Mouse (Mus musculus) embryonic facial prominence, embryonic 14.5 days (tissue): ENCODE measurements around the gene Htra1. TPM values are rescaled to one million over a fixed set of nuclear protein-coding genes. Genes with fewer than 3 reads are reported as not detected.

Source experiments
- ATAC-seq: fragments of 200-750 bp; cut with Nextera tagmentation; 2 replicates; pipeline ENCODE4 v1.8.0; 2017; ENCODE audit warnings: low read depth, moderate number of reproducible peaks, moderate TSS enrichment
- DNase-seq: peaks from one replicate; pipeline ENCODE4 v3.0.0-alpha.2; 2015; ENCODE audit warnings: low spot score
- H3K27ac ChIP-seq: fragments of 300-500 bp; sonication (generic); replicated peaks from 2 replicates; pipeline ENCODE4 v1.5.1; 2014; ENCODE audit warnings: low read depth, mild to moderate bottlenecking, low read length, moderate library complexity
- H3K27me3 ChIP-seq: fragments of 300-500 bp; sonication (generic); replicated peaks from 2 replicates; pipeline ENCODE4 v1.6.1; 2014; ENCODE audit warnings: low read length; ENCODE audit not compliant: control insufficient read depth, insufficient read depth
- H3K36me3 ChIP-seq: fragments of 300-500 bp; sonication (generic); 2 replicates; pipeline ENCODE4 v1.6.1; 2014; ENCODE audit warnings: low read length, mixed read lengths; ENCODE audit not compliant: control insufficient read depth, insufficient read depth
- H3K4me1 ChIP-seq: fragments of 300-500 bp; sonication (generic); 2 replicates; pipeline ENCODE4 v1.6.1; 2014; ENCODE audit warnings: antibody characterized with exemption, low read length; ENCODE audit not compliant: control insufficient read depth, insufficient read depth
- H3K4me2 ChIP-seq: fragments of 300-500 bp; sonication (generic); 2 replicates; pipeline ENCODE4 v1.6.1; 2014; ENCODE audit warnings: low read depth, mild to moderate bottlenecking, low read length, moderate library complexity, mixed read lengths
- H3K4me3 ChIP-seq: fragments of 300-500 bp; sonication (generic); 2 replicates; pipeline ENCODE4 v1.5.1; 2014; ENCODE audit warnings: low read depth, mild to moderate bottlenecking, low read length
- H3K9ac ChIP-seq: fragments of 300-500 bp; sonication (generic); 2 replicates; pipeline ENCODE4 v1.6.1; 2014; ENCODE audit warnings: low read depth, mild to moderate bottlenecking, low read length, moderate library complexity, mixed read lengths
- H3K9me3 ChIP-seq: fragments of 300-500 bp; sonication (generic); 2 replicates; pipeline ENCODE4 v1.6.1; 2016; ENCODE audit warnings: low read length; ENCODE audit not compliant: control insufficient read depth
- WGBS: fragments of 180-500 bp; shearing (Covaris S2); extraction: QIAGEN DNeasy Blood & Tissue Kit; methylation state at CpG from one replicate; pipeline ENCODE4 v1.1.7; 2014; 5-methylcytosine and 5-hydroxymethylcytosine counted together
- polyA plus RNA-seq: library from polyadenylated mRNA; unstranded; fragments of >200 nt; fragmentation: Nextera tagmentation; extraction: Ambion mirVana; gene quantifications from 2 replicates; pipeline ENCODE4 v1.2.1, GENCODE M21; 2014

Htra1 gene
- polyA plus RNA-seq, result 113 and 128 TPM in 2 replicates

DNA sequence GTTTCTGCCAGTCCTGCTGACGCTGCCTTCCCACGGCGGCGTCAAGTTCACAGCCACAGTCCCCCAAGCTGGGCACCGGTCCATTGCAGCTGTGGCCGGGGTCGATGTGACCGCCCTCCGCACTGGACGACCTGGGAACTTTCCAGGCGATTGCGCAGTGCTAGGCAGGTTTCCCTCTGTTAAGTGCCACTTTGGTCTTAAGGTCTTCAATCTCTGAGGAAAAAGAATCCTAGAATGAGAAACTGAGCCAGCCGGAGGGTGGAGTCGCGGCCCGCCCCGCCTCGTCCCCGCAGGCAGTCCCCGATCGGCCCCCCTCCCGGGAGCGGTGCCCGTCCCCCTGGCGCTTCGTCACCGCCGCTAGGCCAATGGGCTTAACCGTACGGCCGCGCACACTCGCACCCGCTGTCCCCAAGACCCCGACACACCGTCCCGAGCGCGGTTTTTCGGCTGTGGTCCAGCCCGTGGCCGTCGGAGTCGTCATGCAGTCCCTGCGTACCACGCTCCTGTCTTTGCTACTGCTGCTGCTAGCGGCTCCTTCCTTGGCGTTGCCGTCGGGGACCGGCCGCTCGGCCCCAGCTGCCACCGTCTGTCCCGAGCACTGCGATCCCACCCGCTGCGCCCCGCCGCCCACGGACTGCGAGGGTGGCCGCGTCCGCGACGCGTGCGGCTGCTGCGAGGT lies at the start of gene Htra1:
Gene Htra1 (plus strand): TSS at position 319 of the 679 bp plus-strand sequence.
- H3K4me1 ChIP-seq, result peaks cover 7% of the 10 kb centered on the region; the same call in 1 of the 2 replicates
- ATAC-seq (peak; percentile 89), DNase-seq (peak; percentile 68)
- H3K9ac ChIP-seq, result peak within 1 kb of the TSS; percentile 63
- no peak within 1 kb of the TSS for H3K27ac ChIP-seq
- H3K27me3 ChIP-seq, result peaks cover 61% of the 10 kb centered on the region
- no peaks in the 10 kb centered on the region for H3K9me3 ChIP-seq
- no peaks in the 10 kb centered on the region for H3K36me3 ChIP-seq
- under 1% methylated on average over 50 of the region's 70 CpGs for WGBS
- H3K4me2 ChIP-seq, result peak within 1 kb of the TSS; percentile 93
- peak within 1 kb of the TSS; percentile 59 for H3K4me3 ChIP-seq

DNA sequence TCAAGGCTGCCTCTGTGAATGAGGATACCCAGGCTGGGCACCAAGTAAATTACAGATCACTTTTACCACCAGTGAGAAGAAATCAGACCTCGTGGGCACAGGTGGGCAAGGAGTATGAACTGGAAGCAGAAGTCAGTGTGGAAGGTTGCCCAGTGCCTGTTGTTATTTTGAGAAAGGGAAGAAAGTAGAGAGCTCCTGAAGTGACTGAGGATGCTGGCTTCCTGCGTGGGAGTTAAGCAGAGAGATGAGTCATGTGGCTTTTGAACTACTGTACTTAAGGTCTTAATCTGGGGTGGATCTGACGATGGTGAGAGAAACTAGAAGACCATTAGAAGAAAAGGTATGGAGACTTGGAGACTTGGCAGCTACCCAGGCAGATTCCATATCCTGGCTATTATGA lies 49.7 kb upstream of the Htra1 start:
- H3K9me3 ChIP-seq, result no peaks in the 10 kb centered on the region
- no peak overlapping the region for H3K27ac ChIP-seq
- no peak overlapping the region for H3K4me2 ChIP-seq
- H3K27me3 ChIP-seq, result no peaks in the 10 kb centered on the region
- H3K4me3 ChIP-seq, result no peak overlapping the region
- no peak for DNase-seq
- no peak for ATAC-seq
- 72% methylated on average over 3 of the region's 3 CpGs for WGBS
- H3K36me3 ChIP-seq, result peaks cover 21% of the 10 kb centered on the region; the same call in 1 of the 2 replicates
- no peak overlapping the region for H3K9ac ChIP-seq
- no peaks in the 10 kb centered on the region for H3K4me1 ChIP-seq

DNA sequence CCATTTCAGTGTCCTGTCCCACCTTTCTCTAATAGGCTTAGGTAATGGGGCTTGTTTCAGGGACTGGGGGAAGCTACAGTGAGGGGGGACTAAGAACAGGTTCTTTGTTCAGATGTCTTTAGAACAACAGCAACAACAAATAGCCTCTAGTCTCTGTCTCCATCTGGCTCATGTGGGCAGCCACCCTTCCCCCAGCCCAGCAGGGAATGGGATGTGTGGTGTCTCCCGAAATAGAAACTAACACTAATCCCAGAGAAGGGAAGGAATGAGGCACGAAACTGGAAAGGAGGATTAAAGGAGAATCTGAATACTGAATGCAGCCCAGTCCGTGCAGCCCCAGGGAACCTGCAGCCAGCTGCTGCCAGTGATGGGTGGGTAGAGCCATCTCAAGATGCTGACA lies 48.0 kb upstream of the Htra1 start:
- no peaks in the 10 kb centered on the region for H3K4me1 ChIP-seq
- H3K4me2 ChIP-seq, result no peak overlapping the region
- no peak overlapping the region for H3K9ac ChIP-seq
- no peak overlapping the region for H3K4me3 ChIP-seq
- H3K27ac ChIP-seq, result no peak overlapping the region
- DNase-seq, result peak; percentile 22
- peaks cover 26% of the 10 kb centered on the region for H3K36me3 ChIP-seq
- 9% methylated on average over 3 of the region's 3 CpGs for WGBS
- no peaks in the 10 kb centered on the region for H3K27me3 ChIP-seq
- ATAC-seq, result no peak
- H3K9me3 ChIP-seq, result no peaks in the 10 kb centered on the region

GRCm38 (mm10) chr7:130890871-130891270 lies 45.0 kb upstream of the Htra1 start:
- DNase-seq, result peak; percentile 49

DNA sequence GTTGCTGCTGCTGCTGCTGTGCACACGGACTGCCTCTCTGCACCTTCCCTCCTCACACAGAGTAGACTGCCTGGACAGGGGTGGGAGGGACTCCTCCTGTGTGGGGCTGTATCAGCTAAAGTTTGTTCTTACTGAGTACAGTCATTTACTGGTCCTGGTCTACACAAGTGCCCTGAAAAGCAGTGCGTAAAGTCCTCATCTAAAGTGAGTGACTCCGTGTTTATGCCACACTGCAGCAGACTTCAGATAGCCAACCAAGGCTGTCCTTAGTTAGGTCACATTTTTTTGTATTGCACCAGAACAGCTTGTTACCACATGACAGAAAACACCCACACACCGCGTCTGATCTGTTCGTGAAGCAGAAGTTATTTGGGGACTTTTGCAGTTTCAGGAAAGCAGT lies 42.9 kb upstream of the Htra1 start:
- WGBS, result 70% methylated on average over 6 of the region's 6 CpGs
- ATAC-seq (no peak), DNase-seq (no peak)
- Histone ChIP-seq H3K36me3 (peaks cover 35% of the 10 kb centered on the region), H3K4me1 (no peaks in the 10 kb centered on the region), H3K4me3 (no peak overlapping the region), H3K9me3 (no peaks in the 10 kb centered on the region), H3K27ac (no peak overlapping the region), H3K9ac (no peak overlapping the region), H3K4me2 (no peak overlapping the region), H3K27me3 (no peaks in the 10 kb centered on the region)

More at GRCm38 (mm10) chr7:130890871-130891270, 45.0 kb upstream of the Htra1 start:
- H3K27ac ChIP-seq, result no peak overlapping the region
- H3K27me3 ChIP-seq, result no peaks in the 10 kb centered on the region
- WGBS, result 37% methylated on average over 2 of the region's 2 CpGs
- H3K36me3 ChIP-seq, result peaks cover 33% of the 10 kb centered on the region
- no peaks in the 10 kb centered on the region for H3K9me3 ChIP-seq
- H3K4me3 ChIP-seq, result no peak overlapping the region
- no peak overlapping the region for H3K4me2 ChIP-seq
- no peak overlapping the region for H3K9ac ChIP-seq
- H3K4me1 ChIP-seq, result no peaks in the 10 kb centered on the region
- ATAC-seq, result no peak

GRCm38 (mm10) chr7:130894931-130895617 lies 40.8 kb upstream of the Htra1 start:
- no peaks in the 10 kb centered on the region for H3K4me1 ChIP-seq
- no peak overlapping the region for H3K4me2 ChIP-seq
- no peak overlapping the region for H3K27ac ChIP-seq
- 80% methylated on average over 9 of the region's 9 CpGs for WGBS
- ATAC-seq (no peak), DNase-seq (no peak)
- H3K9me3 ChIP-seq, result no peaks in the 10 kb centered on the region
- H3K9ac ChIP-seq, result no peak overlapping the region
- no peak overlapping the region for H3K4me3 ChIP-seq
- H3K27me3 ChIP-seq, result no peaks in the 10 kb centered on the region
- H3K36me3 ChIP-seq, result peaks cover 41% of the 10 kb centered on the region

DNA sequence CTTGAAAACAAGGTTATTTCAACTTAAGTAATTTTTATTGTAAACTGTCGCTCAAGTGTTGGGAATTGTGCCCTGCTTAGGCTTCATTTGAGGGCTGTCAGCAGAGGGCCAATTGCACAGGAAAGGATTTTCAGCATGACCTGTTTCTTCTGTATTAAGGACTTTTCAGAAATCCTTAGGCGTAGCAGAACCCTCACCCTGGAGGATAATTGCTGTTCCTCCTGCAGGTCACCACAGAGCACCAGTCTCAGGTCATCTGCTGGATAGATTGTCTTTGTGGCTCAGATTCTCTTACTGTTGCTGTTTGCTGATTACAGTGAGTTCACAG lies 40.3 kb upstream of the Htra1 start:
- Histone ChIP-seq H3K4me3 (no peak overlapping the region), H3K27me3 (no peaks in the 10 kb centered on the region), H3K4me2 (no peak overlapping the region), H3K9ac (no peak overlapping the region), H3K4me1 (no peaks in the 10 kb centered on the region), H3K27ac (no peak overlapping the region), H3K9me3 (no peaks in the 10 kb centered on the region), H3K36me3 (peaks cover 44% of the 10 kb centered on the region)
- WGBS, result 69% methylated on average over 2 of the region's 2 CpGs
- DNase-seq (peak; percentile 8), ATAC-seq (no peak)

DNA sequence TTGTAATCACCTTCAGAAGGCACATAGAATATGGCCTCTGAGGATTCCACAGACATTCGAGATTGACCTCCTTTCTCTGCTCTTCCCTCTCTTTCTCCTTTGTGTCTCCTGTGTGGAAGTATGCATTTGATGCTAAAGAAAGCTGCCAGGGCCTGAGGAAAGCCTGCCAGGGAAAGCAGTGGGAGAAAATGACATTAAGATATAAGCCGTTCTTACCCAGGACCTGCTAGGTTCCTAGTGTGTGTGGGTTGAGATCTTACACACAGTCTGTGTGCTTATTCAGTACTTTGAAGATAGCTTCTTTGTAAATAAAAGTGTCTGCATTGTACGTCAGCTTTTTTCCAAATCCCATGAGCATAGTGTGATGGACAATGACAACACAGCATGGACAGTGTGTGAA lies 39.8 kb upstream of the Htra1 start:
- H3K9ac ChIP-seq, result no peak overlapping the region
- ATAC-seq (no peak), DNase-seq (no peak)
- WGBS, result 84% methylated on average over 3 of the region's 3 CpGs
- no peak overlapping the region for H3K27ac ChIP-seq
- H3K27me3 ChIP-seq, result no peaks in the 10 kb centered on the region
- H3K36me3 ChIP-seq, result peaks cover 49% of the 10 kb centered on the region
- H3K4me1 ChIP-seq, result no peaks in the 10 kb centered on the region
- H3K4me3 ChIP-seq, result no peak overlapping the region
- no peak overlapping the region for H3K4me2 ChIP-seq
- H3K9me3 ChIP-seq, result no peaks in the 10 kb centered on the region

DNA sequence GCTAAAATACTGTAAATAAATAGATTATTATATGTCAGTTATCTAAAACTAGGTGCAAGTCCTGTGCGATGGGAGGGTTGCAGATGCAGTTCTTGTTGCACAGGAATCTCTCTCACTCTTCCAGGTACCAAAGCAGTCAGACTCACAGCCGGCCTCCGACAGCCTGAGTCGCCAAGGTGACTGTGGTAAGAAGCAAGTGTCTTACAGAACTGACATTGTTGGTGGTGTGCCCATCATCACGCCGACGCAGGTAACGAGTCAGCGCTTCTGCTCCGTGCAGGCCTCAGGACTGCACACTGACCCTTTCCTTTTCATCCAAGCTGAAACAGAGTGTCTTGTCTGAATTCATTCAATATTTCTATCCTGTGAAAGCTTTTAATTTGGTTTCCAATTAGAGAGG lies 38.7 kb upstream of the Htra1 start:
- Histone ChIP-seq H3K4me3 (no peak overlapping the region), H3K9me3 (no peaks in the 10 kb centered on the region), H3K9ac (no peak overlapping the region), H3K36me3 (peaks cover 52% of the 10 kb centered on the region), H3K27me3 (no peaks in the 10 kb centered on the region), H3K4me2 (no peak overlapping the region), H3K4me1 (no peaks in the 10 kb centered on the region), H3K27ac (no peak overlapping the region)
- no peak for DNase-seq
- 94% methylated on average over 10 of the region's 10 CpGs for WGBS
- no peak for ATAC-seq
